In the genomic region with DNA sequence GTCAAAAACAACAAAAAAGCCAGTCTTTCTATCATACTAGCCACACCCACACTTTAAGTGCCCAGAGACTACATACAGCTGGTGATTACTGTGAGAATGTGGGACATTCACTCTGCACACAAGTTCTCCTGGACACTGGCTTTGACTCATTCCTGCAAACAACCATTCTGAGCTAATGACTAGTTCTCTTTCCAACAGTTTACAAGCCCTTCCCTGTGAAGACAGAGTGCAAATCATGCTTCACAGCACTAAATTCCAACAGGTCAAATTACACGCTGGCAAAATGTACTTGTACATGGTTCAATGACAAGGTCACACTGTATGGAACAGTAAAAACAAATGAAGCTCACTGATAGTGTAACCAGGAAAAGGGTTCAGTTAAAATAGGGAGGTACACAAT, we compare ENCODE assay signal across 17 mouse cellular contexts. TPM values are rescaled to one million over a fixed set of nuclear protein-coding genes. Genes with fewer than 3 reads are reported as not detected.
A peak's percentile ranks its signal among the peaks of the same experiment; 100 is the strongest.
DNase-seq lines count a peak whose midpoint lies in the region; ATAC-seq and TF ChIP-seq lines count a peak whose summit lies in the region.
"Had no signal": no experiment of that assay in that cellular context is flagged by ENCODE, and none has a peak within 500 bp of the region (broad histone marks: within the 10 kb centered on the region; RNA-seq: fewer than 3 reads in every experiment).

No protein-coding gene starts in this region.

- no peak for TF ChIP-seq CTCF in liver, adult 2 months (IDR thresholded peaks at IDR 0.05; ENCODE audit: low read depth, low read length)
- no peak for TF ChIP-seq CTCF in olfactory bulb, adult 2 months (IDR thresholded peaks at IDR 0.05; ENCODE audit: insufficient read depth, low read depth, low read length)
- no peak for TF ChIP-seq CTCF in midbrain, postnatal 0 days (IDR thresholded peaks at IDR 0.05)

- no peaks in the 10 kb centered on the region for H3K36me3 ChIP-seq in heart, embryonic 13.5 days
- H3K36me3 ChIP-seq in liver, adult 2 months (ENCODE audit: control insufficient read depth, insufficient read depth, low read length) = no peaks in the 10 kb centered on the region
- H3K36me3 ChIP-seq in liver, embryonic 11.5 days (ENCODE audit: control insufficient read depth, insufficient read depth, low read length) = no peaks in the 10 kb centered on the region
- H3K36me3 ChIP-seq in embryonic facial prominence, embryonic 15.5 days = no peaks in the 10 kb centered on the region
- H3K36me3 ChIP-seq in midbrain, postnatal 0 days (ENCODE audit: insufficient read depth, low read length) = no peaks in the 10 kb centered on the region
- H3K36me3 ChIP-seq: forebrain, embryonic 15.5 days; limb, embryonic 13.5 days had no signal

- H3K4me1 ChIP-seq in heart, embryonic 13.5 days = peaks cover 60% of the 10 kb centered on the region
- peaks cover 8% of the 10 kb centered on the region for H3K4me1 ChIP-seq in liver, adult 2 months (ENCODE audit: control insufficient read depth, insufficient read depth, low read length)
- peaks cover 20% of the 10 kb centered on the region for H3K4me1 ChIP-seq in liver, embryonic 11.5 days (replicated peaks; ENCODE audit: control insufficient read depth, insufficient read depth, low read length)
- H3K4me1 ChIP-seq in embryonic facial prominence, embryonic 15.5 days = no peaks in the 10 kb centered on the region
- peaks cover 8% of the 10 kb centered on the region for H3K4me1 ChIP-seq in olfactory bulb, adult 2 months (ENCODE audit: control insufficient read depth, insufficient read depth, low read length)
- H3K4me1 ChIP-seq in midbrain, postnatal 0 days (ENCODE audit: insufficient read depth, low read length) = no peaks in the 10 kb centered on the region; the same call in 1 of the 2 replicates
- H3K4me1 ChIP-seq: forebrain, embryonic 15.5 days; midbrain, embryonic 10.5 days had no signal

- DNase-seq in heart, postnatal 25 days (ENCODE audit: low spot score) = no peak
- peak; percentile 56 for DNase-seq in liver, adult 2 months (ENCODE audit: extremely low read depth, low read depth, low spot score)
- DNase-seq in liver, embryonic 11.5 days (ENCODE audit: low spot score) = no peak
- no peak for DNase-seq in midbrain, postnatal 0 days (ENCODE audit: low spot score)
- no peak for DNase-seq in layer of hippocampus, postnatal 10 days (ENCODE audit: low spot score in 2 of 2)
- DNase-seq: adrenal gland, postnatal 14 days; cerebellum, postnatal 10 days; heart, adult 2 months; lung, postnatal 14 days; right cerebral cortex, adult 18-20 months; thymus, postnatal 14 days had no signal

- ATAC-seq in heart, embryonic 13.5 days (ENCODE audit: extremely low read depth, insufficient number of reproducible peaks, low FRiP score, low TSS enrichment) = no peak
- ATAC-seq in liver, embryonic 11.5 days (replicated peaks; ENCODE audit: low FRiP score) = no peak
- ATAC-seq in embryonic facial prominence, embryonic 15.5 days (ENCODE audit: insufficient number of reproducible peaks, low FRiP score, low TSS enrichment, low read depth) = 0 out of 2 replicates have a peak, but pooled peaks have one; percentile 29
- ATAC-seq in midbrain, postnatal 0 days (ENCODE audit: low FRiP score) = no peak
- ATAC-seq: forebrain, embryonic 15.5 days had no signal

- peak overlapping the region; percentile 15; the same call in 1 of the 2 replicates for H3K9ac ChIP-seq in heart, embryonic 13.5 days
- H3K9ac ChIP-seq in liver, adult 2 months (ENCODE audit: low read depth, low read length) = no peak overlapping the region
- no peak overlapping the region for H3K9ac ChIP-seq in liver, embryonic 11.5 days (ENCODE audit: low read depth, low read length)
- H3K9ac ChIP-seq in embryonic facial prominence, embryonic 15.5 days = no peak overlapping the region
- no peak overlapping the region for H3K9ac ChIP-seq in midbrain, postnatal 0 days (replicated peaks; ENCODE audit: low read length, poor library complexity, severe bottlenecking)
- H3K9ac ChIP-seq: forebrain, embryonic 15.5 days; limb, embryonic 13.5 days had no signal

- no peak overlapping the region for H3K4me2 ChIP-seq in heart, embryonic 13.5 days
- H3K4me2 ChIP-seq in liver, embryonic 11.5 days = no peak overlapping the region
- H3K4me2 ChIP-seq in embryonic facial prominence, embryonic 15.5 days (replicated peaks) = no peak overlapping the region
- no peak overlapping the region for H3K4me2 ChIP-seq in midbrain, postnatal 0 days (ENCODE audit: low read depth, low read length, poor library complexity, severe bottlenecking)
- H3K4me2 ChIP-seq: forebrain, embryonic 15.5 days; limb, embryonic 13.5 days had no signal

- TF ChIP-seq POLR2A in liver, adult 2 months (IDR thresholded peaks at IDR 0.05; ENCODE audit: extremely low read depth, insufficient read depth, low read length) = no peak
- TF ChIP-seq POLR2A in olfactory bulb, adult 2 months (IDR thresholded peaks at IDR 0.05; ENCODE audit: insufficient read depth, low read depth, low read length) = no peak

- no peak overlapping the region for H3K4me3 ChIP-seq in heart, embryonic 13.5 days
- no peak overlapping the region for H3K4me3 ChIP-seq in liver, adult 2 months (ENCODE audit: insufficient read depth, low read depth, low read length)
- no peak overlapping the region for H3K4me3 ChIP-seq in liver, embryonic 11.5 days (ENCODE audit: low read depth, low read length)
- H3K4me3 ChIP-seq in embryonic facial prominence, embryonic 15.5 days (replicated peaks) = no peak overlapping the region
- H3K4me3 ChIP-seq in olfactory bulb, adult 2 months (ENCODE audit: insufficient read depth, low read depth, low read length) = no peak overlapping the region
- no peak overlapping the region for H3K4me3 ChIP-seq in midbrain, postnatal 0 days (ENCODE audit: low read depth, low read length)
- H3K4me3 ChIP-seq: forebrain, embryonic 15.5 days; heart, adult 2 months; limb, embryonic 13.5 days; midbrain, embryonic 10.5 days had no signal

- H3K27ac ChIP-seq in heart, embryonic 13.5 days (replicated peaks) = no peak overlapping the region
- H3K27ac ChIP-seq in liver, adult 2 months (replicated peaks; ENCODE audit: insufficient read depth, low read depth, low read length) = no peak overlapping the region
- H3K27ac ChIP-seq in liver, embryonic 11.5 days (ENCODE audit: low read depth, low read length) = no peak overlapping the region
- H3K27ac ChIP-seq in embryonic facial prominence, embryonic 15.5 days (replicated peaks) = no peak overlapping the region; the same call in 1 of the 2 replicates
- 0 out of 2 replicates have a peak overlapping the region, but pooled peaks have one; percentile 21 for H3K27ac ChIP-seq in olfactory bulb, adult 2 months (ENCODE audit: insufficient read depth, low read depth, low read length)
- no peak overlapping the region for H3K27ac ChIP-seq in midbrain, postnatal 0 days (ENCODE audit: low read depth, low read length)
- H3K27ac ChIP-seq: forebrain, embryonic 15.5 days; heart, adult 2 months; limb, embryonic 13.5 days; midbrain, embryonic 10.5 days had no signal

- intact Hi-C loops in heart, postnatal 25 days (cut with DNase I) = no loop called here

- no peaks in the 10 kb centered on the region for H3K27me3 ChIP-seq in heart, embryonic 13.5 days (replicated peaks)
- H3K27me3 ChIP-seq in liver, adult 2 months (ENCODE audit: control insufficient read depth, insufficient read depth, low read length) = no peaks in the 10 kb centered on the region
- H3K27me3 ChIP-seq in liver, embryonic 11.5 days (replicated peaks; ENCODE audit: control insufficient read depth, insufficient read depth, low read length) = no peaks in the 10 kb centered on the region
- no peaks in the 10 kb centered on the region for H3K27me3 ChIP-seq in embryonic facial prominence, embryonic 15.5 days
- H3K27me3 ChIP-seq in midbrain, postnatal 0 days (ENCODE audit: insufficient read depth, low read length) = no peaks in the 10 kb centered on the region
- H3K27me3 ChIP-seq: forebrain, embryonic 15.5 days; limb, embryonic 13.5 days had no signal

- WGBS in heart, embryonic 13.5 days = 24% methylated on average over 1 of the region's 1 CpGs
- WGBS in liver, adult 2 months = 17% methylated on average over 1 of the region's 1 CpGs
- WGBS in liver, embryonic 11.5 days = 57% methylated on average over 1 of the region's 1 CpGs
- 35% methylated on average over 1 of the region's 1 CpGs for WGBS in embryonic facial prominence, embryonic 15.5 days
- 26% methylated on average over 1 of the region's 1 CpGs for WGBS in olfactory bulb, adult 2 months
- WGBS in midbrain, postnatal 0 days = 68% methylated on average over 1 of the region's 1 CpGs

- H3K79me2 ChIP-seq in liver, adult 2 months (ENCODE audit: control insufficient read depth, insufficient read depth, low read length) = peaks cover 45% of the 10 kb centered on the region

- no peaks in the 10 kb centered on the region for H3K9me3 ChIP-seq in heart, embryonic 13.5 days
- no peaks in the 10 kb centered on the region for H3K9me3 ChIP-seq in liver, embryonic 11.5 days (ENCODE audit: control insufficient read depth, low read length)
- no peaks in the 10 kb centered on the region for H3K9me3 ChIP-seq in embryonic facial prominence, embryonic 15.5 days (replicated peaks)
- H3K9me3 ChIP-seq in midbrain, postnatal 0 days (ENCODE audit: low read length) = no peaks in the 10 kb centered on the region
- H3K9me3 ChIP-seq: forebrain, embryonic 15.5 days; limb, embryonic 13.5 days; midbrain, embryonic 10.5 days had no signal

RNA-seq across cellular contexts. Expression of a gene that starts 17.0 kb away (rescaled TPM):
- polyA plus RNA-seq in heart, embryonic 13.5 days (2015; fragmentation: Nextera tagmentation; extraction: Ambion mirVana) = 20.3 and 22.5 TPM in 2 replicates
- 10 to 100 TPM; 79.8 to 91.2 TPM for total RNA-seq in heart, postnatal 25 days (2021)
- 26.6 and 31.5 TPM in 2 replicates for total RNA-seq in liver, adult 2 months (2014; rRNA removed)
- 11.5 and 12.7 TPM in 2 replicates for polyA plus RNA-seq in liver, adult 2 months (2012; rRNA removed)
- 19.3 TPM in 2 replicates for polyA plus RNA-seq in liver, embryonic 11.5 days (2014; fragmentation: Nextera tagmentation; extraction: Ambion mirVana)
- 18.3 and 18.6 TPM in 2 replicates for polyA plus RNA-seq in embryonic facial prominence, embryonic 15.5 days (2015; fragmentation: Nextera tagmentation; extraction: Ambion mirVana)
- 145 and 356 TPM in 2 replicates for polyA plus RNA-seq in olfactory bulb, adult 2 months (2012; ENCODE audit: insufficient read depth, insufficient read length, low replicate concordance, missing spikeins)
- total RNA-seq in midbrain, postnatal 0 days (2014; rRNA removed) = 71.1 and 93.4 TPM in 2 replicates
- 29.2 and 34.2 TPM in 2 replicates for polyA plus RNA-seq in midbrain, postnatal 0 days (2015; fragmentation: Nextera tagmentation; extraction: Ambion mirVana)
- total RNA-seq in layer of hippocampus, postnatal 10 days (2021) = 100 to 1,000 TPM in 1 of 2 experiments, 10 to 100 TPM in 1; 99.8 to 117 TPM
